Mouse (Mus musculus): ENCODE data around the gene Chd5. TPM values are rescaled to one million over a fixed set of nuclear protein-coding genes. Genes with fewer than 3 reads are reported as not detected.

Gene Chd5
- polyA plus RNA-seq, 1 experiment from 2014 or later: 0.34 TPM

- peak overlapping the region; percentile 74 for H3K4me3 ChIP-seq
- peaks cover 6% of the 10 kb centered on the region; the same call in 1 of the 2 replicates for H3K27me3 ChIP-seq
- no peak overlapping the region for H3K27ac ChIP-seq
- H3K4me1 ChIP-seq: peaks cover 16% of the 10 kb centered on the region
- H3K4me2 ChIP-seq (replicated peaks): peak overlapping the region; percentile 93
- peak; percentile 34 for ATAC-seq (ENCODE audit: low FRiP score, low read depth)
- H3K9ac ChIP-seq: peak overlapping the region; percentile 48; the same call in 1 of the 2 replicates
- 52% methylated on average over 16 of the region's 16 CpGs for WGBS
- peaks cover 24% of the 10 kb centered on the region for H3K36me3 ChIP-seq
- H3K9me3 ChIP-seq: no peaks in the 10 kb centered on the region
These were observed 13.5 kb upstream of the Chd5 start for GRCm38 (mm10) chr4:152324641-152325562.

- H3K9ac ChIP-seq: peak within 1 kb of the TSS; percentile 95
- H3K36me3 ChIP-seq: peaks cover 33% of the 10 kb centered on the region
- H3K27me3 ChIP-seq: peaks cover 6% of the 10 kb centered on the region; the same call in 1 of the 2 replicates
- WGBS: under 1% methylated on average over 70 of the region's 70 CpGs
- H3K9me3 ChIP-seq: no peaks in the 10 kb centered on the region
- H3K4me2 ChIP-seq (replicated peaks): peak within 1 kb of the TSS; percentile 93
- peaks cover 16% of the 10 kb centered on the region for H3K4me1 ChIP-seq
- 0 out of 2 replicates have a peak within 1 kb of the TSS, but pooled peaks have one; percentile 35 for H3K27ac ChIP-seq
- ATAC-seq (ENCODE audit: low FRiP score, low read depth): peak; percentile 96
- H3K4me3 ChIP-seq: peak within 1 kb of the TSS; percentile 74
These were observed 12.7 kb upstream of the Chd5 start, which contains the start of gene Rpl22 for GRCm38 (mm10) chr4:152325574-152326411. Rpl22 (plus strand) TSS chr4:152325742.

- peak overlapping the region; percentile 95 for H3K9ac ChIP-seq
- no peak for ATAC-seq (ENCODE audit: low FRiP score, low read depth)
- WGBS: 1% methylated on average over 11 of the region's 11 CpGs
- H3K4me3 ChIP-seq: peak overlapping the region; percentile 74
- H3K4me2 ChIP-seq (replicated peaks): peak overlapping the region; percentile 93
- peaks cover 3% of the 10 kb centered on the region; the same call in 1 of the 2 replicates for H3K27me3 ChIP-seq
- H3K27ac ChIP-seq: no peak overlapping the region
- H3K36me3 ChIP-seq: peaks cover 40% of the 10 kb centered on the region
- H3K9me3 ChIP-seq: no peaks in the 10 kb centered on the region
- peaks cover 16% of the 10 kb centered on the region for H3K4me1 ChIP-seq
These were observed 11.9 kb upstream of the Chd5 start for GRCm38 (mm10) chr4:152326543-152326942.

- H3K27me3 ChIP-seq: no peaks in the 10 kb centered on the region
- peaks cover 16% of the 10 kb centered on the region for H3K4me1 ChIP-seq
- H3K4me3 ChIP-seq: no peak overlapping the region
- ATAC-seq (ENCODE audit: low FRiP score, low read depth): no peak
- H3K9ac ChIP-seq: no peak overlapping the region
- WGBS: 71% methylated on average over 6 of the region's 6 CpGs
- no peaks in the 10 kb centered on the region for H3K9me3 ChIP-seq
- H3K36me3 ChIP-seq: peaks cover 62% of the 10 kb centered on the region
- H3K27ac ChIP-seq: no peak overlapping the region
- H3K4me2 ChIP-seq (replicated peaks): no peak overlapping the region
These were observed 9.8 kb upstream of the Chd5 start for GRCm38 (mm10) chr4:152328691-152329090.

- peaks cover 80% of the 10 kb centered on the region for H3K36me3 ChIP-seq
- no peaks in the 10 kb centered on the region for H3K9me3 ChIP-seq
- peaks cover 29% of the 10 kb centered on the region for H3K27me3 ChIP-seq
- H3K9ac ChIP-seq: no peak overlapping the region
- H3K4me3 ChIP-seq: no peak overlapping the region
- H3K4me2 ChIP-seq (replicated peaks): no peak overlapping the region
- 0 out of 2 replicates have a peak, but pooled peaks cover 2% of the 10 kb centered on the region for H3K4me1 ChIP-seq
- 47% methylated on average over 2 of the region's 2 CpGs for WGBS
- H3K27ac ChIP-seq: no peak overlapping the region
- ATAC-seq (ENCODE audit: low FRiP score, low read depth): 0 out of 2 replicates have a peak, but pooled peaks have one; percentile 24
These were observed 5.5 kb upstream of the Chd5 start for GRCm38 (mm10) chr4:152332952-152333351.

GRCm38 (mm10) chr4:152333587-152333986 is 4.9 kb upstream of the Chd5 start:
- Histone ChIP-seq H3K27me3 (peaks cover 35% of the 10 kb centered on the region), H3K4me3 (no peak overlapping the region), H3K4me2 (replicated peaks) (no peak overlapping the region), H3K27ac (no peak overlapping the region), H3K9ac (no peak overlapping the region), H3K9me3 (no peaks in the 10 kb centered on the region), H3K4me1 (peaks cover 5% of the 10 kb centered on the region; the same call in 1 of the 2 replicates), H3K36me3 (peaks cover 75% of the 10 kb centered on the region)
- WGBS: 95% methylated on average over 12 of the region's 12 CpGs
- no peak for ATAC-seq (ENCODE audit: low FRiP score, low read depth)

- WGBS: 26% methylated on average over 6 of the region's 6 CpGs
- no peak overlapping the region for H3K4me2 ChIP-seq (replicated peaks)
- H3K27me3 ChIP-seq: peaks cover 77% of the 10 kb centered on the region
- no peak overlapping the region for H3K4me3 ChIP-seq
- H3K36me3 ChIP-seq: peaks cover 34% of the 10 kb centered on the region
- no peak for ATAC-seq (ENCODE audit: low FRiP score, low read depth)
- no peak overlapping the region for H3K9ac ChIP-seq
- H3K27ac ChIP-seq: no peak overlapping the region
- H3K4me1 ChIP-seq: peaks cover 19% of the 10 kb centered on the region
- no peaks in the 10 kb centered on the region for H3K9me3 ChIP-seq
These were observed 679 bp upstream of the Chd5 start for GRCm38 (mm10) chr4:152337772-152338171.

GRCm38 (mm10) chr4:152339293-152339790 is 891 bp downstream of the Chd5 start:
- peaks cover 92% of the 10 kb centered on the region for H3K27me3 ChIP-seq

GRCm38 (mm10) chr4:152340584-152341284 is 2.3 kb downstream of the Chd5 start:
- WGBS: 33% methylated on average over 15 of the region's 15 CpGs

More at GRCm38 (mm10) chr4:152339293-152339790, 891 bp downstream of the Chd5 start:
- Histone ChIP-seq H3K27ac (no peak overlapping the region), H3K4me3 (peak overlapping the region; percentile 65), H3K9ac (peak overlapping the region; percentile 69), H3K4me2 (replicated peaks) (peak overlapping the region; percentile 100), H3K4me1 (peaks cover 19% of the 10 kb centered on the region), H3K36me3 (peaks cover 18% of the 10 kb centered on the region), H3K9me3 (no peaks in the 10 kb centered on the region)
- 1% methylated on average over 24 of the region's 26 CpGs for WGBS
- no peak for ATAC-seq (ENCODE audit: low FRiP score, low read depth)

GRCm38 (mm10) chr4:152343296-152343695 is 4.8 kb downstream of the Chd5 start:
- Histone ChIP-seq H3K4me2 (replicated peaks) (no peak overlapping the region), H3K9me3 (no peaks in the 10 kb centered on the region), H3K9ac (no peak overlapping the region), H3K27me3 (peaks cover 93% of the 10 kb centered on the region), H3K27ac (no peak overlapping the region), H3K4me1 (peaks cover 17% of the 10 kb centered on the region), H3K36me3 (no peaks in the 10 kb centered on the region), H3K4me3 (no peak overlapping the region)
- ATAC-seq (ENCODE audit: low FRiP score, low read depth): no peak
- WGBS: 10% methylated on average over 5 of the region's 5 CpGs

More at GRCm38 (mm10) chr4:152340584-152341284, 2.3 kb downstream of the Chd5 start:
- Histone ChIP-seq H3K9ac (no peak overlapping the region), H3K9me3 (no peaks in the 10 kb centered on the region), H3K27me3 (peaks cover 96% of the 10 kb centered on the region), H3K4me2 (replicated peaks) (no peak overlapping the region), H3K36me3 (peaks cover 4% of the 10 kb centered on the region), H3K4me3 (no peak overlapping the region), H3K4me1 (peaks cover 19% of the 10 kb centered on the region), H3K27ac (no peak overlapping the region)
- ATAC-seq (ENCODE audit: low FRiP score, low read depth): no peak

GRCm38 (mm10) chr4:152344651-152345050 is 6.2 kb downstream of the Chd5 start:
- Histone ChIP-seq H3K9me3 (no peaks in the 10 kb centered on the region), H3K4me2 (replicated peaks) (no peak overlapping the region), H3K4me1 (peaks cover 3% of the 10 kb centered on the region), H3K27ac (no peak overlapping the region), H3K4me3 (no peak overlapping the region), H3K9ac (no peak overlapping the region), H3K36me3 (no peaks in the 10 kb centered on the region), H3K27me3 (peaks cover 93% of the 10 kb centered on the region)
- 61% methylated on average over 7 of the region's 7 CpGs for WGBS
- ATAC-seq (ENCODE audit: low FRiP score, low read depth): no peak

Data from limb, embryonic 13.5 days (tissue).